Mouse (Mus musculus): Measurements from ENCODE around the gene Shisa9. TPM values are rescaled to one million over a fixed set of nuclear protein-coding genes. Genes with fewer than 3 reads are reported as not detected.

Shisa9 gene
- polyA plus RNA-seq, 2 experiments from 2014 or later: not detected

Other genes starting within 250 kb of the Shisa9 start
- gene Cpped1, start 74.7 kb upstream of the Shisa9 start, polyA plus RNA-seq (2017; shearing (Covaris generic)): 10 to 100 TPM in 1 of 2 experiments, 1 to 10 TPM in 1; 8.7 to 11.7 TPM